Comparison of ENCODE assay signal across 7 mouse cellular contexts in the genomic region with DNA sequence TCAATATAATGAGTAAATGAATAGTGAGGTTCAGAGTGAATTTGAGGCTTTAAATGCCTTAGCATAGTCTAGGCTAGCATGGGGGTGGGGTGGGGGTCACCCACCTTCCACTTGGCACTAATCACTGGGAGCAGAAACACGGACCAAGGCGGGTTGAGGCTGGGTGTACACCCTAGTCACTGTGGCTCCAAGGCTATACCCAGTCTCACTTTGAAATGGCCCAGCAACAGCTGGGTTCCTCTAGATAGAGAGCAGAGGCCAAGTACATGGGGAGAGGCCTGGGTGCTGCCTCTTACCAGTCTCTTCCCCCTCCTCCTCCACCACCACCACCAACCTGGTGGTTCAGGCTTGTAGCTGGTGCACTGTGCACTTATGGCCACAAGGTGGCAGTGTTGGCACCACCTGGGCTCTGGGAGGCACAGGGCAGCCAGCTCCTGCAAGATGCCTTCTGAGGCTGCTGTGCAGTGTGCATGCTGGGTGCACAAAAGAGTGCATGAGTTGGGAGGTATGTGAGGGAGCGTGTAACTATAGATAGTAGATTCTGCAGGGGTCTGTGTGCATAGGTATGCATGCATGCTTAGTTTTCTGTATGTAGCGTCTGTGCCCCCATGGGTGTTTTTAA.
A peak's percentile ranks its signal among the peaks of the same experiment; 100 is the strongest.
DNase-seq lines count a peak whose midpoint lies in the region; TF ChIP-seq lines count a peak whose summit lies in the region.

No protein-coding gene starts in this region.

- H3K4me1 ChIP-seq in cortical plate, adult 2 months (ENCODE audit: control insufficient read depth, insufficient read depth, low read length), result no peaks in the 10 kb centered on the region
- peaks cover 19% of the 10 kb centered on the region for H3K4me1 ChIP-seq in midbrain, embryonic 10.5 days

- H3K4me3 ChIP-seq in cortical plate, adult 2 months (ENCODE audit: insufficient read depth, low read length), result no peak overlapping the region
- no peak overlapping the region for H3K4me3 ChIP-seq in left cerebral cortex, adult 2 months
- no peak overlapping the region for H3K4me3 ChIP-seq in midbrain, embryonic 10.5 days

- H3K9me3 ChIP-seq in midbrain, embryonic 10.5 days (replicated peaks), result no peaks in the 10 kb centered on the region

- no peak overlapping the region for H3K27ac ChIP-seq in cortical plate, adult 2 months (ENCODE audit: insufficient read depth, low read length)
- no peak overlapping the region for H3K27ac ChIP-seq in left cerebral cortex, adult 2 months
- H3K27ac ChIP-seq in midbrain, embryonic 10.5 days (replicated peaks), result peak overlapping the region; percentile 77; the same call in 1 of the 2 replicates

- H3K36me3 ChIP-seq in midbrain, embryonic 10.5 days, result no peaks in the 10 kb centered on the region

- peak; percentile 98 for TF ChIP-seq CTCF in cortical plate, adult 2 months (IDR thresholded peaks at IDR 0.05; ENCODE audit: extremely low read depth, insufficient read depth, low read length)
- TF ChIP-seq CTCF in left cerebral cortex, adult 2 months (IDR thresholded peaks at IDR 0.05), result no peak; the same call in none of the 2 replicates

- no peak for TF ChIP-seq POLR2A in cortical plate, adult 2 months (IDR thresholded peaks at IDR 0.05; ENCODE audit: extremely low read depth, insufficient read depth, low read length)

- intact Hi-C loops in left cerebral cortex, adult 2 months (cut with DNase I), result loop anchor here (2.0 to 10.0 kb wide), 5 partner anchors 151 to 665 kb away; partner anchors contain the start of gene Pbx3

- peaks cover 3% of the 10 kb centered on the region for H3K27me3 ChIP-seq in midbrain, embryonic 10.5 days (ENCODE audit: low read depth, poor library complexity, severe bottlenecking)

- 75% methylated on average over 4 of the region's 4 CpGs for WGBS in midbrain, embryonic 10.5 days

- DNase-seq in adrenal gland, adult 18-20 months (ENCODE audit: low spot score in 2 of 2), result peak; percentile 68 to 74
- peak; percentile 76 for DNase-seq in gastrocnemius, postnatal 10 days
- DNase-seq in induced T-regulatory cell, adult 2 months (ENCODE audit: low read depth), result peak; percentile 72
- DNase-seq in left cerebral cortex, adult 2 months (ENCODE audit: extremely low spot score in 1 of 2, low spot score in 2 of 2), result peak; percentile 80 to 88
- peak; percentile 79 for DNase-seq in midbrain, embryonic 10.5 days (ENCODE audit: low spot score)
- DNase-seq in right cerebral cortex, postnatal 4 days, result peak; percentile 75
